Mouse (Mus musculus) T-helper 1 cell (primary cell): ENCODE data around the gene Kcnj9.

Experiments used
- in situ Hi-C: fragments of 300-600 bp; cut with MboI, MseI; formaldehyde crosslinking; loops from one replicate; pipeline ENCODE4 v1.15.1; 2025; ENCODE audit warnings: high pct_unique_total_duplicates

Kcnj9 gene

GRCm38 (mm10) chr1:172293449-172293848, 35.7 kb downstream of the Kcnj9 start:
- in situ Hi-C loops = no loop called here

- in situ Hi-C loops = no loop called here
Observed at GRCm38 (mm10) chr1:172292880-172293279, 36.2 kb downstream of the Kcnj9 start.

GRCm38 (mm10) chr1:172289617-172289946, 39.5 kb downstream of the Kcnj9 start:
- in situ Hi-C loops = no loop called here

- in situ Hi-C loops = no loop called here
Observed at GRCm38 (mm10) chr1:172288900-172289616, 40.1 kb downstream of the Kcnj9 start.

GRCm38 (mm10) chr1:172286740-172287139, 42.4 kb downstream of the Kcnj9 start:
- in situ Hi-C loops = no loop called here

- in situ Hi-C loops = no loop called here
Observed at GRCm38 (mm10) chr1:172284221-172284620, 44.9 kb downstream of the Kcnj9 start.

- in situ Hi-C loops = no loop called here
Observed at GRCm38 (mm10) chr1:172283073-172283472, 46.0 kb downstream of the Kcnj9 start.

- in situ Hi-C loops = no loop called here
Observed at GRCm38 (mm10) chr1:172281522-172282254, 47.4 kb downstream of the Kcnj9 start.

GRCm38 (mm10) chr1:172279768-172280509, 49.2 kb downstream of the Kcnj9 start:
- in situ Hi-C loops = no loop called here

GRCm38 (mm10) chr1:172278328-172278727, 50.8 kb downstream of the Kcnj9 start:
- in situ Hi-C loops = no loop called here

- in situ Hi-C loops = no loop called here
Observed at GRCm38 (mm10) chr1:172277172-172277571, 51.9 kb downstream of the Kcnj9 start.

- in situ Hi-C loops = no loop called here
Observed at GRCm38 (mm10) chr1:172274547-172274946, 54.6 kb downstream of the Kcnj9 start.

GRCm38 (mm10) chr1:172274116-172274515, 55.0 kb downstream of the Kcnj9 start:
- in situ Hi-C loops = no loop called here

GRCm38 (mm10) chr1:172273386-172273785, 55.7 kb downstream of the Kcnj9 start:
- in situ Hi-C loops = no loop called here

- in situ Hi-C loops = no loop called here
Observed at GRCm38 (mm10) chr1:172271765-172272164, 57.4 kb downstream of the Kcnj9 start.

- in situ Hi-C loops = no loop called here
Observed at GRCm38 (mm10) chr1:172271208-172271607, 57.9 kb downstream of the Kcnj9 start.
